In genomic region chr9:41407078-41407477, GRCm38 (mm10) we compare ENCODE assay signal across 21 mouse cellular contexts.
DNase-seq lines count a peak whose midpoint lies in the region; ATAC-seq and TF ChIP-seq lines count a peak whose summit lies in the region.
"Had no signal": no experiment of that assay in that cellular context is flagged by ENCODE, and none has a peak within 500 bp of the region (broad histone marks: within the 10 kb centered on the region; RNA-seq: fewer than 3 reads in every experiment).

No protein-coding gene starts in this region.

- H3K27me3 ChIP-seq in heart, embryonic 10.5 days (ENCODE audit: insufficient read depth, poor library complexity, severe bottlenecking) = no peaks in the 10 kb centered on the region
- no peaks in the 10 kb centered on the region for H3K27me3 ChIP-seq in midbrain, embryonic 15.5 days (replicated peaks)
- H3K27me3 ChIP-seq in midbrain, embryonic 13.5 days = no peaks in the 10 kb centered on the region
- H3K27me3 ChIP-seq: CH12.LX; embryonic facial prominence, embryonic 13.5 days; forebrain, embryonic 13.5 days; heart, embryonic 15.5 days had no signal

- 0 out of 2 replicates have a peak, but pooled peaks have one; percentile 20 for ATAC-seq in midbrain, embryonic 15.5 days (replicated peaks)
- ATAC-seq in midbrain, embryonic 13.5 days = no peak
- ATAC-seq: forebrain, embryonic 13.5 days; inflammation-experienced regulatory T-cells, adult 6 months; intestine, postnatal 0 days had no signal

- 0 out of 2 replicates have a peak overlapping the region, but pooled peaks have one; percentile 1 for H3K27ac ChIP-seq in heart, embryonic 10.5 days
- H3K27ac ChIP-seq in midbrain, embryonic 15.5 days = no peak overlapping the region
- no peak overlapping the region; the same call in 1 of the 2 replicates for H3K27ac ChIP-seq in midbrain, embryonic 13.5 days
- H3K27ac ChIP-seq: embryonic facial prominence, embryonic 13.5 days; forebrain, embryonic 13.5 days; heart, embryonic 15.5 days; hindbrain, embryonic 14.5 days had no signal

- H3K4me2 ChIP-seq in midbrain, embryonic 15.5 days = no peak overlapping the region
- no peak overlapping the region for H3K4me2 ChIP-seq in midbrain, embryonic 13.5 days (replicated peaks)
- H3K4me2 ChIP-seq: embryonic facial prominence, embryonic 13.5 days; forebrain, embryonic 13.5 days; heart, embryonic 15.5 days; hindbrain, embryonic 14.5 days had no signal

- H3K9me3 ChIP-seq in heart, embryonic 10.5 days = no peaks in the 10 kb centered on the region
- no peaks in the 10 kb centered on the region for H3K9me3 ChIP-seq in midbrain, embryonic 15.5 days
- H3K9me3 ChIP-seq in midbrain, embryonic 13.5 days = no peaks in the 10 kb centered on the region
- H3K9me3 ChIP-seq: embryonic facial prominence, embryonic 13.5 days; forebrain, embryonic 13.5 days; heart, embryonic 15.5 days; hindbrain, embryonic 10.5 days had no signal

- DNase-seq in heart, embryonic 10.5 days (ENCODE audit: low spot score) = no peak
- no peak for DNase-seq in heart, adult 18-20 months
- DNase-seq in brain, embryonic 14.5 days (ENCODE audit: low read depth) = peak; percentile 49
- DNase-seq in adrenal gland, postnatal 10 days = no peak
- DNase-seq: adrenal gland, adult 8-10 months; cerebellum, adult 11-12 months; cerebellum, adult 9-10 months; cerebellum, postnatal 25 days; gastrocnemius, adult 2 months; gastrocnemius, postnatal 25 days; heart, postnatal 14 days had no signal

- H3K4me1 ChIP-seq in heart, embryonic 10.5 days = peaks cover 19% of the 10 kb centered on the region; the same call in 1 of the 2 replicates
- H3K4me1 ChIP-seq in midbrain, embryonic 15.5 days = peaks cover under 1% of the 10 kb centered on the region; the same call in 1 of the 2 replicates
- peaks cover 13% of the 10 kb centered on the region for H3K4me1 ChIP-seq in midbrain, embryonic 13.5 days (replicated peaks)

- 16% methylated on average over 2 of the region's 2 CpGs for WGBS in heart, embryonic 10.5 days
- 64% methylated on average over 2 of the region's 2 CpGs for WGBS in midbrain, embryonic 15.5 days
- 62% methylated on average over 2 of the region's 2 CpGs for WGBS in midbrain, embryonic 13.5 days

- H3K9ac ChIP-seq in midbrain, embryonic 15.5 days = no peak overlapping the region
- H3K9ac ChIP-seq in midbrain, embryonic 13.5 days (replicated peaks) = no peak overlapping the region
- H3K9ac ChIP-seq: embryonic facial prominence, embryonic 13.5 days; forebrain, embryonic 13.5 days; heart, embryonic 15.5 days; hindbrain, embryonic 14.5 days had no signal

- H3K4me3 ChIP-seq in heart, embryonic 10.5 days = no peak overlapping the region
- H3K4me3 ChIP-seq in midbrain, embryonic 15.5 days = no peak overlapping the region
- no peak overlapping the region for H3K4me3 ChIP-seq in midbrain, embryonic 13.5 days (replicated peaks)
- H3K4me3 ChIP-seq: embryonic facial prominence, embryonic 13.5 days; forebrain, embryonic 13.5 days; gastrocnemius, adult 2 months; heart, embryonic 15.5 days; hindbrain, embryonic 10.5 days had no signal

- TF ChIP-seq CTCF in brain, embryonic 14.5 days (IDR thresholded peaks at IDR 0.05; ENCODE audit: borderline replicate concordance, extremely low read depth, insufficient read depth, insufficient read length) = no peak

- H3K36me3 ChIP-seq in heart, embryonic 10.5 days = peaks cover 1% of the 10 kb centered on the region; the same call in 1 of the 2 replicates
- H3K36me3 ChIP-seq in midbrain, embryonic 15.5 days (replicated peaks) = no peaks in the 10 kb centered on the region; the same call in 1 of the 2 replicates
- peaks cover 34% of the 10 kb centered on the region for H3K36me3 ChIP-seq in midbrain, embryonic 13.5 days
- H3K36me3 ChIP-seq: embryonic facial prominence, embryonic 13.5 days; heart, embryonic 15.5 days had no signal

- TF ChIP-seq POLR2A in brain, embryonic 14.5 days (IDR thresholded peaks at IDR 0.05; ENCODE audit: borderline replicate concordance, extremely low read depth, insufficient read depth, insufficient read length, poor library complexity, severe bottlenecking) = no peak
